Mouse (Mus musculus): ENCODE results near the gene Rab3ip. TPM values are rescaled to one million over a fixed set of nuclear protein-coding genes. Genes with fewer than 3 reads are reported as not detected.

Rab3ip gene
- total RNA-seq, 2 experiments from 2014 or later: 16.2 to 17.3 TPM

DNA sequence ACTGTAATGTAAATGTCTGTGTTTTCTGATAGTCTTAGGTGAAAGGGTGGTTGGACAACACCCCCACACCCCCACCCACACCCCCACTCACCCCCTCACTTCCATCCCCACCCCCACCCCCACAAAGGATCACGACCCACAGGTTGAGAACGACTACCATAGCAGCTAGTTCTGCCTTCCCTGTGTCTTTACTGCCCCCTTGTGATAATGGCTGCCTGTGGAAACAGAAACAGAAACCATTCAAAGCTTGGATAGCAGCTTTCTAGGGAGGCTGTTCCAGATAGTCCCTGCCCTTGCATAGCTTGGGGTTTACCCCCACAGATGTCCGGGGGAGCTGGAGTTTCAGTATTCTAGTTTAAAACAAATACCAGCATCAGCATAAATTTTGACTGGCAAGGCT is 56.8 kb downstream of the Rab3ip start:
- DNase-seq: peak; percentile 16
- intact Hi-C loops (cut with DNase I; ENCODE audit: low total_unique reads): no loop called here

GRCm38 (mm10) chr10:116890587-116890986 is 60.0 kb downstream of the Rab3ip start:
- no peak for DNase-seq
- intact Hi-C loops (cut with DNase I; ENCODE audit: low total_unique reads): no loop called here

GRCm38 (mm10) chr10:116884552-116884951 is 66.0 kb downstream of the Rab3ip start:
- intact Hi-C loops (cut with DNase I; ENCODE audit: low total_unique reads): no loop called here
- no peak for DNase-seq

GRCm38 (mm10) chr10:116883531-116883930 is 67.0 kb downstream of the Rab3ip start:
- intact Hi-C loops (cut with DNase I; ENCODE audit: low total_unique reads): no loop called here
- DNase-seq: no peak

DNA sequence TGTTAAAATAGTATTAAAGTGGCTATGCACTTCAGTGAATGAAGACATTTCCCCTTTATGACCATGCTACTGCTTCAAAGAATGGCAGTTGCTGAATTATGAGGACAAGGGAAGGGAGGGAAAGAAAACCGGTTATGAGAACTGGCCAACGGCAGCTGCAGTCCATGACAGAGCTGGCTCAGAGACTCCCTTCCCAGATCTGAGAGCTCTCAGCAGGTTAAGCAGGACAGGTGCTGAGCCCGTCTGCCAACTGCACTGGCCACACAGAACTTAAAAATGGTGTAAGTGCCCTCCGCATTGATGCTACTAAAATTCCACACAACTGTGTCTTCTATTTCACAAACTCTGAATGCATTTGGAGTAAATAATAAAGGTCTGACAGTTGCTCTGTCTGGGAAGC is 73.1 kb downstream of the Rab3ip start:
- intact Hi-C loops (cut with DNase I; ENCODE audit: low total_unique reads): no loop called here
- no peak for DNase-seq

DNA sequence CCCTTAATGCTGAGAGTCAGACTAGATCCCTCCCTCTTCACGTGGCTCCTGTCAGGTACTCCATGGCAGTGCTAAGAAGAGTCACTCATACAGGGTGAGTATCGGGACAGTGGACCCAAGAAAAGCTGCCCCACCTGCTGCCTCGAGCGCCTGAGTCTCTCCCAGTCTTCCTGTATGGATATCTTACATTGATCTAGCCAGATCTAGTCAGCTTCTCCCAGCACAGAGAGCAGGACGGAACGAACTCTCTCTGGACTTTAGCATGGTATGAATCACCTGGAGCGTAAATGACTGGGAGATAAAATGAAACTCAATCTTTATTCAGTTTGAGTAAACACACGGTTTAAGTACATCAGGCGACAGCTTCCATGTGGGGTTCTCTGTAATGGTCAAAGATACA is 76.1 kb downstream of the Rab3ip start:
- intact Hi-C loops (cut with DNase I; ENCODE audit: low total_unique reads): no loop called here
- no peak for DNase-seq

- intact Hi-C loops (cut with DNase I; ENCODE audit: low total_unique reads): no loop called here
- DNase-seq: no peak
These were observed 78.6 kb downstream of the Rab3ip start for GRCm38 (mm10) chr10:116872016-116872410.

DNA sequence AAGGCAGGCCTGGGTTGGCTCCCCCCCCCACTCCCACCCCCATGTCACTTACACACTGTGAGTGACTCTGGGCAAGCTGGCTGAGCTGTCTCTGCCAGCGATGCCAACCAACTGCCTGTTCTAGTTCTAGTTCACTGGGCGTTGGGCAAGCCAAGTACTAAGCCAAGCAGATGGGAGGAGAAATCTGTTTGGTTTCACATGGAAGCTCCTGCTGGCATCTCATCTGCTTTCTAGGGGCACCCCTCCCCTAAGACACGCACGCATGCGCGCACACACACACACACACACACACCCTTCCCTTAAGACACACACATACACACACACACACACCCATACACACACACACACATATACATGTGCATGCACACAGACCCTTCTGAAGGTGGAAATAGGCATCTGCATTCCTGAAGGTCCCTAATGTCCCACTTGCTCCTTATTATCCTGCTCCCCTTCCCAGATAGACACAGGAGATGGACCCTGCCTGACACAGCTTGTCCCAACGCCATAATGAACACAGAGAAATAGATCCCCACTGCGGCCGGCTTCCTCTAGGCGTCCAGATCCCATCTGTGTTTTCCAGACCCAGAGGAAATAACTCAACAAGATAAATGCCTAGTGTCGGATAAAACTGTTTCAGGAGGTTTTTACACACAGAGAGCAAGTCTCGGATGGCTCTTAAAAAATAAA is 79.1 kb downstream of the Rab3ip start:
- intact Hi-C loops (cut with DNase I; ENCODE audit: low total_unique reads): no loop called here

GRCm38 (mm10) chr10:116870819-116871218 is 79.8 kb downstream of the Rab3ip start:
- DNase-seq: no peak
- intact Hi-C loops (cut with DNase I; ENCODE audit: low total_unique reads): no loop called here

More for the DNA sequence above, 79.1 kb downstream of the Rab3ip start:
- DNase-seq: no peak

Other genes starting within 250 kb of the Rab3ip start
- under 1 TPM; 0.11 to 0.39 TPM for gene Myrfl, start 53.9 kb downstream of the Rab3ip start, total RNA-seq (2021)
- gene Gm10271, start 21.8 kb upstream of the Rab3ip start, total RNA-seq (2021): not detected
- 10 to 100 TPM in 1 of 2 experiments, 1 to 10 TPM in 1; 9.2 to 11.7 TPM for gene Best3, start 35.5 kb upstream of the Rab3ip start, total RNA-seq (2021)
- gene Lrrc10, start 94.6 kb upstream of the Rab3ip start, total RNA-seq (2021): not detected
- 100 to 1,000 TPM; 132 to 146 TPM for gene Cct2, start 113.0 kb upstream of the Rab3ip start, total RNA-seq (2021)
- 1 to 10 TPM; 7.9 to 9.4 TPM for gene Frs2, start 197.8 kb upstream of the Rab3ip start, total RNA-seq (2021)

All from gastrocnemius, postnatal 14 days (tissue).